Mouse (Mus musculus) MEL (cell line): ENCODE measurements around the gene Krt26. TPM values are rescaled to one million over a fixed set of nuclear protein-coding genes. Genes with fewer than 3 reads are reported as not detected.

Experiments
- DNase-seq: peaks from one replicate; pipeline ENCODE4 v3.0.0; 2011; ENCODE audit warnings: low read depth, low spot score
- H3K27ac ChIP-seq: 2 replicates; pipeline ENCODE4 v1.5.1; 2012; ENCODE audit warnings: low read depth, mild to moderate bottlenecking, control low read depth, low read length, moderate library complexity; ENCODE audit not compliant: control insufficient read depth
- H3K27me3 ChIP-seq, 2 experiments: fragments of 150-350 bp in 1 of 2; sonication (generic) in 1 of 2; 2 replicates each; pipeline ENCODE4 v1.6.1; 2012; ENCODE audit warnings: low read length in 2 of 2, mild to moderate bottlenecking in 2 of 2, improper control_type of control experiment in 1 of 2, moderate library complexity in 1 of 2; ENCODE audit not compliant: insufficient read depth in 2 of 2, control insufficient read depth in 1 of 2
- H3K36me3 ChIP-seq, 2 experiments: 2 replicates each; pipeline ENCODE4 v1.6.1; 2012 to 2014; ENCODE audit warnings: low read length in 2 of 2, improper control_type of control experiment in 1 of 2, inconsistent platforms in 1 of 2, mild to moderate bottlenecking in 1 of 2; ENCODE audit not compliant: insufficient read depth in 2 of 2, control insufficient read depth in 1 of 2
- H3K4me1 ChIP-seq, 2 experiments: fragments of 150-350 bp in 1 of 2; sonication (generic) in 1 of 2; 2 replicates each; pipeline ENCODE4 v1.6.1; 2012; ENCODE audit warnings: low read length in 2 of 2, improper control_type of control experiment in 1 of 2, mild to moderate bottlenecking in 1 of 2; ENCODE audit not compliant: insufficient read depth in 2 of 2, control insufficient read depth in 1 of 2
- H3K4me3 ChIP-seq, 2 experiments: fragments of 150-350 bp in 1 of 2; sonication (generic) in 1 of 2; 2 replicates each; pipeline ENCODE4 v1.5.1; 2012; ENCODE audit warnings: low read depth in 2 of 2, low read length in 2 of 2, mild to moderate bottlenecking in 2 of 2, moderate library complexity in 2 of 2, control low read depth in 1 of 2, improper control_type of control experiment in 1 of 2; ENCODE audit not compliant: control insufficient read depth in 1 of 2, insufficient read depth in 1 of 2
- H3K79me2 ChIP-seq: 2 replicates; pipeline ENCODE4 v1.6.1; 2012; ENCODE audit warnings: mild to moderate bottlenecking, low read length, moderate library complexity; ENCODE audit not compliant: control insufficient read depth, poor library complexity, insufficient read depth
- H3K9ac ChIP-seq: 2 replicates; pipeline ENCODE4 v1.6.1; 2012; ENCODE audit warnings: low read depth, mild to moderate bottlenecking, control low read depth, low read length, moderate library complexity; ENCODE audit not compliant: control insufficient read depth, poor library complexity, severe bottlenecking
- H3K9me3 ChIP-seq: fragments of 150-350 bp; sonication (generic); replicated peaks from 2 replicates; pipeline ENCODE4 v1.6.1; 2012; ENCODE audit warnings: mild to moderate bottlenecking, low read length, improper control_type of control experiment, moderate library complexity; ENCODE audit not compliant: insufficient read depth
- BHLHE40 ChIP-seq: IDR thresholded peaks from 2 replicates; pipeline ENCODE4 v1.6.1; 2012; ENCODE audit warnings: low read depth, mild to moderate bottlenecking, inconsistent platforms, low read length, improper control_type of control experiment, borderline replicate concordance
- EP300 ChIP-seq, 2 experiments: IDR thresholded peaks; 2 replicates each; pipeline ENCODE4 v1.6.1; 2011; ENCODE audit warnings: improper control_type of control experiment in 2 of 2, low read length in 2 of 2, low read depth in 1 of 2, mild to moderate bottlenecking in 1 of 2
- ETS1 ChIP-seq: IDR thresholded peaks from 2 replicates; pipeline ENCODE4 v1.6.1; 2012; ENCODE audit warnings: low read depth, mild to moderate bottlenecking, inconsistent platforms, low read length, improper control_type of control experiment, moderate library complexity
- GABPA ChIP-seq: IDR thresholded peaks from 2 replicates; pipeline ENCODE4 v1.6.1; 2012; ENCODE audit warnings: low read depth, mild to moderate bottlenecking, inconsistent platforms, low read length, improper control_type of control experiment, moderate library complexity
- HCFC1 ChIP-seq: IDR thresholded peaks from 2 replicates; pipeline ENCODE4 v1.6.1; 2012; ENCODE audit warnings: low read depth, mild to moderate bottlenecking, inconsistent platforms, low read length, improper control_type of control experiment, moderate library complexity
- MAFK ChIP-seq: IDR thresholded peaks from 2 replicates; pipeline ENCODE4 v1.6.1; 2011; ENCODE audit warnings: low read depth, mild to moderate bottlenecking, low read length, improper control_type of control experiment, borderline replicate concordance
- MAX ChIP-seq: IDR thresholded peaks from 2 replicates; pipeline ENCODE4 v1.6.1; 2011; ENCODE audit warnings: low read length, improper control_type of control experiment
- MAZ ChIP-seq: IDR thresholded peaks from 2 replicates; pipeline ENCODE4 v1.6.1; 2012; ENCODE audit warnings: low read depth, mild to moderate bottlenecking, inconsistent platforms, low read length, improper control_type of control experiment
- MEF2A ChIP-seq: IDR thresholded peaks from 2 replicates; pipeline ENCODE4 v1.6.1; 2014; ENCODE audit warnings: low read depth, mild to moderate bottlenecking, inconsistent platforms, low read length, improper control_type of control experiment; ENCODE audit not compliant: poor library complexity, insufficient replicate concordance, severe bottlenecking; ENCODE audit errors: extremely low read depth
- MXI1 ChIP-seq: IDR thresholded peaks from 2 replicates; pipeline ENCODE4 v1.6.1; 2011; ENCODE audit warnings: mild to moderate bottlenecking, low read depth, low read length, improper control_type of control experiment
- MYB ChIP-seq: IDR thresholded peaks from 2 replicates; pipeline ENCODE4 v1.6.1; 2011; ENCODE audit warnings: mild to moderate bottlenecking, low read depth, low read length, improper control_type of control experiment
- MYC ChIP-seq: IDR thresholded peaks from 2 replicates; pipeline ENCODE4 v1.6.1; 2011; ENCODE audit warnings: low read depth, mild to moderate bottlenecking, low read length, improper control_type of control experiment, moderate library complexity
- NELFE ChIP-seq: IDR thresholded peaks from 2 replicates; pipeline ENCODE4 v1.6.1; 2011; ENCODE audit warnings: low read depth, low read length, improper control_type of control experiment
- POLR2A ChIP-seq, 2 experiments: IDR thresholded peaks; 2 replicates each; pipeline ENCODE4 v1.6.1; 2011 to 2012; ENCODE audit warnings: low read length in 2 of 2, mild to moderate bottlenecking in 2 of 2, control low read depth in 1 of 2, improper control_type of control experiment in 1 of 2, low read depth in 1 of 2, moderate library complexity in 1 of 2; ENCODE audit not compliant: control insufficient read depth in 1 of 2, insufficient read depth in 1 of 2, poor library complexity in 1 of 2
- POLR2AphosphoS5 ChIP-seq: IDR thresholded peaks from 2 replicates; pipeline ENCODE4 v1.6.1; 2012; ENCODE audit warnings: low read depth, borderline replicate concordance, mild to moderate bottlenecking, inconsistent platforms, low read length, moderate library complexity, mixed read lengths
- RAD21 ChIP-seq: IDR thresholded peaks from 2 replicates; pipeline ENCODE4 v1.6.1; 2011; ENCODE audit warnings: mild to moderate bottlenecking, low read depth, low read length, improper control_type of control experiment
- SIN3A ChIP-seq: IDR thresholded peaks from 2 replicates; pipeline ENCODE4 v1.6.1; 2012; ENCODE audit warnings: low read length, improper control_type of control experiment, inconsistent platforms
- SMC3 ChIP-seq: IDR thresholded peaks from 2 replicates; pipeline ENCODE4 v1.6.1; 2011; ENCODE audit warnings: low read depth, low read length, improper control_type of control experiment
- TAL1 ChIP-seq: IDR thresholded peaks from 2 replicates; pipeline ENCODE4 v1.6.1; 2012; ENCODE audit warnings: mild to moderate bottlenecking, inconsistent platforms, low read length, moderate library complexity, mixed read lengths
- USF1 ChIP-seq: IDR thresholded peaks from 2 replicates; pipeline ENCODE4 v1.6.1; 2014; ENCODE audit warnings: low read depth, mild to moderate bottlenecking, inconsistent platforms, low read length, improper control_type of control experiment, moderate library complexity
- ZMIZ1 ChIP-seq: IDR thresholded peaks from 2 replicates; pipeline ENCODE4 v1.6.1; 2012; ENCODE audit warnings: low read depth, mild to moderate bottlenecking, inconsistent platforms, low read length, improper control_type of control experiment, moderate library complexity
- ZNF384 ChIP-seq: IDR thresholded peaks from 2 replicates; pipeline ENCODE4 v1.6.1; 2012; ENCODE audit warnings: low read depth, mild to moderate bottlenecking, inconsistent platforms, low read length, improper control_type of control experiment
- polyA plus RNA-seq, 2 experiments: library from polyadenylated mRNA; stranded (reverse) in 1 of 2; unstranded in 1 of 2; fragments of >175 nt in 1 of 2; fragments of >200 nt in 1 of 2; gene quantifications; 2 replicates each; pipeline versions ENCODE4 v1.2.1 to v1.2.4; 2012; ENCODE audit warnings: low replicate concordance in 2 of 2, low read depth in 1 of 2; ENCODE audit not compliant: insufficient read length in 2 of 2, insufficient read depth in 1 of 2, missing spikeins in 1 of 2
- total RNA-seq: library from RNA; depleted of rRNA; stranded (reverse); fragments of 300-350 nt; gene quantifications from 2 replicates; pipeline ENCODE4 v1.2.3, GENCODE M21; 2012

Gene Krt26
- total and polyA plus RNA-seq, 3 experiments, result not detected

DNA sequence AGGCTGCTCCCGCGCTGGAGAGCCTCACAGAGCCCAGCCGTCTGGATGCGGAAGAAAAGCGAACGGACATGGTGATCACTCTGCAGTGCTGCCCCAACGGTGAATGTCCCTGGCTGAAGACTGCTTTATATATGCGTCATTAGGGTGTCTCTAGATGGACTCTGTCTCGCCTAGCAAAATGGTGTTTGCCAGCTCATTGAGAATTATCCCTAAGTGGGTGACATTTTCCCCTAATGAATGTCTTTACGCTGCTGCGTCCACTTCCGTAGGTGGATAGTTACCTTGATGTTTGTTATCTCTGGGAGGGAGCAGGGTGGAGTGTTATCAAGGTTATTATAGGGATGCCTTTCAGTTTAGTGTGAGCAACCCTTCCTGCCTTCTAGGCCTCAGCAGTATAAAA lies 13.2 kb upstream of the Krt26 start, which contains the start of gene Krt27:
TSS of gene Krt27 (minus strand) at position 101 of the 400 bp plus-strand sequence.
- Histone ChIP-seq H3K9ac (no peak within 1 kb of the TSS), H3K9me3 (no peaks in the 10 kb centered on the region), H3K79me2 (no peaks in the 10 kb centered on the region), H3K4me1 (no peaks in the 10 kb centered on the region), H3K27ac (no peak within 1 kb of the TSS), H3K27me3 (peaks cover 2 to 4% of the 10 kb centered on the region in 2 experiments), H3K4me3 (no peak within 1 kb of the TSS), H3K36me3 (no peaks in the 10 kb centered on the region)
- no peak for DNase-seq
- TF ChIP-seq MAX, result no peak
- TF ChIP-seq EP300 (IDR thresholded peaks at IDR 0.05; ENCODE audit: low read depth in 1 of 2, low read length in 2 of 2), result no peak
- no peak for TF ChIP-seq TAL1
- TF ChIP-seq MYC, result no peak

- H3K27ac ChIP-seq, result no peak overlapping the region
- no peaks in the 10 kb centered on the region for H3K79me2 ChIP-seq
- TF ChIP-seq MEF2A (no peak), ZMIZ1 (no peak), POLR2A (IDR thresholded peaks at IDR 0.05; ENCODE audit: control insufficient read depth in 1 of 2, insufficient read depth in 1 of 2, low read depth in 1 of 2, low read length in 2 of 2, poor library complexity in 1 of 2) (no peak), HCFC1 (no peak), USF1 (no peak), NELFE (no peak), ETS1 (no peak), GABPA (no peak), EP300 (IDR thresholded peaks at IDR 0.05; ENCODE audit: low read depth in 1 of 2, low read length in 2 of 2) (no peak), BHLHE40 (no peak), MXI1 (no peak), MYB (no peak), SMC3 (no peak), SIN3A (no peak), TAL1 (no peak), RAD21 (no peak), MAZ (no peak), POLR2AphosphoS5 (no peak), MAFK (no peak), ZNF384 (no peak)
- DNase-seq, result no peak
- H3K9ac ChIP-seq, result no peak overlapping the region
- no peak overlapping the region for H3K4me3 ChIP-seq
- H3K27me3 ChIP-seq, result peaks cover 2 to 9% of the 10 kb centered on the region in 2 experiments; a peak in 3 of 4 replicates
- no peaks in the 10 kb centered on the region for H3K36me3 ChIP-seq
- no peaks in the 10 kb centered on the region for H3K9me3 ChIP-seq
- no peaks in the 10 kb centered on the region for H3K4me1 ChIP-seq
These were observed 1.6 kb upstream of the Krt26 start for GRCm38 (mm10) chr11:99339299-99339847.
